Mouse (Mus musculus) spleen, embryonic (tissue): ENCODE data around the gene Usp28.

Source experiments
- CTCF ChIA-PET: fragments of 350-600 bp; sonication (Branson Sonifier 250); formaldehyde crosslinking; loops from one replicate; lab custom pipeline; 2022; lab: Charles Lee

Gene Usp28

DNA sequence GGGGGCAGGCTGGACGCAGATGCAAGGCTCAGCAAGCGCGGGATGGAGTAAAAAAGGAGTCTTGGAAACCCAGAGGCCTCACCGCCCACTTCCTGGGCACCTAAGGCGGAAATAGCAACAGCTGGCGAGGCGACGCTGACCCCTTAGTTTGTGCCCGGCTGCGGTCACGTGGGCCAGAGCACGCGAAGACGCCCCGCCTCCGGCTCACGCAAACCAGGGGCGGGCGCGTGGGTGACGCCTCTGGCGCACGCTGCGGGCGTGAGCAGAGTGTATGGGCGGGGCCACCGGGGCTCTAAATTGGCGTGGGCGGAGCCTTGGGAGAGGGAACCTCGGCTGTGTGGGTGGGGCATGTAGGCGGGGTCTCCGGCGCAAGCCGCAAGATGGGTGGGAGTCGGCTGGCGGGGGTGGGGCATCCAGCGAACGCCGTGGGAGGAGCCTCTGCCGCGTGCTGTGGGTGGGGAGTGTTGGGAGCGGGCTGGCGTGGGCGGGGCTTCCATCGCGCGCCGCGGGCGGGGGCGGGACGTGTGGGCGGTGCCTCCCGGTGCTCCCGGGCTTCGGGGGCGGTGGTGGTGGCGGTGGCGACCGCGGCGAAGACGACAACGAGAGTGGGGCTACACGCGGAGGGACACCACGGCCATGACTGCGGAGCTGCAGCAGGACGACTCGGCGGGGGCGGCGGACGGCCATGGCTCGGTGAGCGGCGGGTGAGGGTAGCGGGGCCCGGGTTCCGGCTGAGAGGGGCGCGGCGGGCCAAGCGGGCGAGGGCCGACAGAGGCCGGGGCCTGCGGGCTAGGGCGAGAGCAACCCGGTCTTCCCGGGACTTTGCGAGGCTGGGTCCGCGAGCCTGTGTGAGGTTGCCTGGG, at the start of gene Usp28:
Gene Usp28 (plus strand): TSS at position 531 of the 863 bp plus-strand sequence.
- CTCF ChIA-PET: interaction anchor here (1.0 kb wide), 1 partner anchor 13 kb away, joined by 3 read pairs; no protein-coding TSS in a partner anchor

DNA sequence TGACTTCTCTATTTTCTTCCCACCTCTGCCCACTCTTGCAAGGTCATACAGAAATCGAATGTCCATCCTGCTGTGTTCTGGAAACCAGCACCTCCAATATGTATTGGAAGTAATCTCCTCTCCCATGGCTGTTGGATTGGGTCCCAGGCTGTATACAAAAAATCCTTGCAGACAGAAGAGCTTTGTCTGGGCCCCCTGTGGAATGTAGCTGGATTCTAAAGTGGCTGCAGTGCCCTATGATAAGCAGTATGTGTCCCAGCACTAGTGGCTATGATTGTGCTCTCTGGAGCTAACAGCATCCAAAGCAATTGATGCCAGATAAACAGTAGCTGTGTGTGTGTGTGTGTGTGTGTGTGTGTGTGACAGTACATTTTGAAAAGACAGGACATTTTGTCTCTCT, 42.8 kb upstream of the Usp28 start:
- CTCF ChIA-PET: no interaction called here

DNA sequence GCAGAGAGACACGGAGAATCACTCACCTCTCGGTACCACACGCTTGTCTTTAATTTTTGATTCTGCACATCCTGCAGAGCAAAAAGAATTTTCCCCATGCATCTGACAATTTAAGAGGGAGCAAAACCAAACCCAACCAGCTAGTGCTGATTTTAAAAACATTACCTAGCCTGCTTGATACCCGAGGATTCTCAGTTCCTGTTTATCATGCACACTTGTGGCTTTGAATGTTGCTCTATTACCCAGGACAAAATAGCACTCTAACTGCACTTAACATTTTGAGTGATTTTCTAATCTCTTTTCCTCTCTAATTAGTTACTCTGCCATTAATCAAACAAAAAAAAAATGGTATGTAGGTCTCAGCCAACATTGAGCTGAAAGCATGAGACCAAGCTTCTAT, 37.6 kb upstream of the Usp28 start:
- CTCF ChIA-PET: interaction anchor here (0.6 kb wide), 1 partner anchor 225 kb away, joined by 3 read pairs; no protein-coding TSS in a partner anchor

DNA sequence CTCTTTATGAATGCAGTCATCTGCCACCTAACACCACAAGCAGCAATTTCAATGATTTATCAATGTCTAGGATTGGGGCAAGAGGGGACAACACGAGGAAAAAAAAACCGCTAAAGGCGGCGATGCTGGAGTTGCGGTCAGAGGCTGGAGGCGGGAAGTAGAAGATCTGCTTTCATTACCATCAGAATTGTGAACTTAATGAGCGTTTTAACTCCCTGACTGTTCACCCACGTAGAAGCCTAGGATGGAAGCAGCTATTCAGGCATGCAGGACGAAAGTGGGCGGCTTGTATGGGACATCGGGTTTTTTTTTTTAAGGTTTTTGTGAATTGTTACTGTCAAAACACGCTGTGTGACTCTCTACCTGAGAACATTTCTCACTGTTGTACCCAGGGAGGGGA, 23.9 kb upstream of the Usp28 start:
- CTCF ChIA-PET: interaction anchor here (0.5 kb wide), 1 partner anchor 73 kb away, joined by 3 read pairs; no protein-coding TSS in a partner anchor

DNA sequence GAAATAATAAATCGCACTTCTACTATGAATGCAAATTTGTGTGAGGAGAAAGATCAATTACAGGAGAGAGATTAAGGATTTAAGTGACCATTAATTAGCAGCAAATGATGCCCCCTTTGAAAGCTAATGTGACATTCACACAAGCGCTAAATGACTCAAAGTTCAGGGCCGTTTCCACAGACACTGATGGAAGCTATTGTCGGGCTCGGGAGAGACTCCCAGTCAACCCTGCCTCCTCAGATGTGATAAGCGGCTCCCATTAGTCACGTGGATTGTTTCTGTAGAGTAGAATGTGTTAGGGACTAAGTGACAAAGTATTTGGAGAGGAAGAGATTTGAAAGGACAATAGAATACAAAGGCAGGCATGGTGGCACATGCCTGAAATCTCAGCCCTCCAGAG, 23.0 kb upstream of the Usp28 start:
- CTCF ChIA-PET: no interaction called here

DNA sequence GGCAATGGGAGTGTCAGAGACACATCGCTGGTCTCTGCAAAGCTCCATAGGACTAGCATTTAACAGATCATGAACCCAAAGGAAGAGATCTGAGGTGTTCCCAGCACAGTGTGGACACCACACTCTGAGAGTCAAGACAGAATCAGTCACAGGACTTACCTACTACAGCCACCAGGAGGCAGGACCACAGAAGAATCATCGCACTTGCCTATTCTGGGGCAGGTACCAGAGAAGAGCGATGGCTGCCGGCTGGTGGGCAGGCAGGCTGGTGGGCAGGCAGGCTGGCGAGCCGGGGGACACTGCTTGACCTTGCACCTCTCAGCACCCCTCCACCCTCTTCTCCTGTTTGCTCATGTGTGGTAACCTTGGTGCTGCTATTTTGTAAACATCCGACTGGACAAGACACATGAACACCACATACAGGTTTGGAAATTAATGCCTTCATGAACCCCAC, 20.6 kb upstream of the Usp28 start, which contains the start of gene Htr3b:
Gene Htr3b (minus strand): TSS at position 404 of the 454 bp plus-strand sequence.
- CTCF ChIA-PET: no interaction called here

DNA sequence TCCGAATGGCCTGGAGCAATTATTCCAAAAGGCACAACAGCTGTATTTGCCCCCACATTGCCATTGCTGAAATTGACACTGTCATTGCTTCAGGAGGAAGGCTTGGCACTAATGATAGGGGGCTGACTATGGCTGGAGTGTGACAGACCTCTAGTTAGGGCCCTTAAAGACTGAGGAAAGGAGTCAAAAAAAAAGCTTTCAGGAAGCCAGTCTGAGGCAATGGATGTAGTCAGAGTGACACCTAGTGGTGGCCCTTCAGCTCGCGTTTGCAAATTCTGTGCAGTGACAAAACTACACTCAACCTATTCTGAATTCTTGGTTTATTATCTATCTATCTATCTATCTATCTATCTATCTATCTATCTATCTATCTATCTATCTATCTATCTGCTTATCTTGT, 12.7 kb upstream of the Usp28 start:
- CTCF ChIA-PET: interaction anchor here (1.0 kb wide), 1 partner anchor 12 kb away, joined by 3 read pairs; no protein-coding TSS in a partner anchor

DNA sequence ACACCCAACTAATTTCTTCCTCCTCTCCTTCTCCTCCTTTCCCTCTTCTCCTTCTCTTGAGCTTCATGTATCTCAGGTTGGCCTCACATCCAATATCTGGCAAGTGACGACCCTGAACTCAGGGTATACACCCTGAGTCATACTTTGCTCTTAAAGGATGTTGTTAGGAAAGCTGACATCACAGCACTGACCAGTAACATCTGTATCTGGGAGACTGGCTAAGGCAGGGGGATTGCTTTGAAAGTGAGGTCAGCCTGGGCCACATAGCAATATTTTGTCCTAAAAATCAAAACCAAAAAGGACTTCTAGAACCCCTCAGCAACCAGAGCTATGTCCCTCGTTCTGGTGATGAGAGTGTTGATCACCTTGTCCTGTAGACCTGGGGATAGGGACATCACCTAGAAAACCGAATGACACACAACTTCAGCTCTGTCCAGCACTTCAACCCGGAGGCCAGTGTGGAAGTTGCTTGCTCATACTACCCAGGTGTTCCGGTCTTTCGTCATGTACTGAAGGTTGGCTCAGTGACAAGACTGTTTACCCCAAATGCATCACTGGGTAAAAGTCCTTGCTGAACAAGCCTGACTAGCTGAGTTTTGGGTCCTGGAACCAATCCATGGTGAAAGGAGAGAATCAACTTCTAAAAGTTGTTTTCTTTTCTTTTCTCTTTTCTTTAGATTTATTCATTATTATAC, 8.4 kb upstream of the Usp28 start:
- CTCF ChIA-PET: no interaction called here

DNA sequence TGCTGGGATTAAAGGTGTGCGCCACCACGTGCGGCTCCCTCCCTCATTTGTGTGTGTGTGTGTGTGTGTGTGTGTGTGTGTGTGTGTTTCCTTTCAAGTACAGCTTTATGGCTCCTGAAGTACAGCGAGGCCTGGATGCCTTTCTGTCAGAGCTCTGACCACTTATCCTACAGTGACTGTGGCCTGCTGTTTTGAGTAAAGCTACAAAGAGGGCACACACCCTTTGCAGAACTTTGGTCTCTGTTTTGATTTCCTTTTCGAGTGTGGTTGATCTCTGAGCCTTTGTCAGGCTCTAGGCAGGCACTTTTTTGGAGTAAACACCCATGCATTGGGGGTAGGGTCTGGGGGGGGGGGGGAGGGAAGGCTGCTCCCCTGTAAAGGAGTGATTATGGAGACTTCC, 4.8 kb upstream of the Usp28 start:
- CTCF ChIA-PET: no interaction called here

DNA sequence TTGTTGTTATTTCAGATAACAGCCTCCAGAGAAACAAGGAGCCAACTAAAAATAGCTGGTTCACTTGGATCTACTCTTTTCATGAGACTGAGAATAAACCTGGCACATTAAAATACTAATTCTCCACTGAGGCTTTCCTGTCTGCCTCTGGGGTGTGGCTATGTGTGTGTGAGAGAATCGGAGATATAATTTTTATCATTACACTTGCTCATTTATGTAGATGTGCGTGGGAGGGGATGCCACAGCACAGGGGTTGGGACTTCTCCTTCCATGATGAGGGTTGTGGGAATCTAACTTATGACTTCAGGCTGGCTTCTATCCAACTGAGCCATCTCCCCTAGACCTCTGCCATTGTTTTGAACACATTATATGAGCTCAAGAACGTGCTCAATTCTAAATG, 4.4 kb upstream of the Usp28 start:
- CTCF ChIA-PET: no interaction called here

DNA sequence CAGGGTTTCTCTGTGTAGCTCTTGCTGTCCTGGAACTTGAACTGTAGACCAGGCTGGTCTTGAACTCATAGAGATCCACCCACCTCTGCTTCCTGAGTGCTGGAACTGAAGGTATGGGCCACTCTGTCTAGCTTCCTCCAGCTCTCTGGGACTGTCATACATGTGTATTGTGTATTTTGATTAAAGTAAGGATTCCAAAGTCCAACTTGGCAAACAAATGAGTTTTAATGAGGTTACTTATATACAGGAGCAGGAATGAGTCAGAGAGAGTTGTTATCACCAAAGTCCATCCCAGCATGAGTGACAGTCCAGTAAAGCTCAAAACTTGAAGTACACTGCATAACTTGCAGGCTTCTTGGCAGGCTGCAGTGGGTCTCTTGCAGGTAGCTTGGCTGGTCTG, 3.3 kb upstream of the Usp28 start:
- CTCF ChIA-PET: no interaction called here

DNA sequence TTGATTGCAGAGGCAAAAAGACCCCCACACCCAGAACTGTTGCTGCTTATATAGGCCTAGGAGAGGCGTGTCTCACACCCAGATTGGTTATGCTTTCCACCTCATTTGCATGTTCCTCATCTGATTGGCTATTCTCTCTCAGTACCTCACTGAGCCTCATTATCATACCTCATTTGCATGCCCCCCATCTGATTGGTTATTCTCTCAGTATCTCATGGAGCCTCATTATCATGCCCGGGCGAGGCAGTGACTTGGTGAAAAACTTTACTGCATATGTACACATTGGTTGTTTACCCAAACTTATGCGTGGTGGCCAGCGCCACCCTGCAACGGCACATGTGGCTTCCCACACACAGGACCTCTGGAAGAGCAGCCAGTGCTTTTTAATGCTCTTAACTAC, 1.4 kb upstream of the Usp28 start:
- CTCF ChIA-PET: interaction anchor here (1.0 kb wide), 1 partner anchor 11 kb away, joined by 3 read pairs; no protein-coding TSS in a partner anchor

DNA sequence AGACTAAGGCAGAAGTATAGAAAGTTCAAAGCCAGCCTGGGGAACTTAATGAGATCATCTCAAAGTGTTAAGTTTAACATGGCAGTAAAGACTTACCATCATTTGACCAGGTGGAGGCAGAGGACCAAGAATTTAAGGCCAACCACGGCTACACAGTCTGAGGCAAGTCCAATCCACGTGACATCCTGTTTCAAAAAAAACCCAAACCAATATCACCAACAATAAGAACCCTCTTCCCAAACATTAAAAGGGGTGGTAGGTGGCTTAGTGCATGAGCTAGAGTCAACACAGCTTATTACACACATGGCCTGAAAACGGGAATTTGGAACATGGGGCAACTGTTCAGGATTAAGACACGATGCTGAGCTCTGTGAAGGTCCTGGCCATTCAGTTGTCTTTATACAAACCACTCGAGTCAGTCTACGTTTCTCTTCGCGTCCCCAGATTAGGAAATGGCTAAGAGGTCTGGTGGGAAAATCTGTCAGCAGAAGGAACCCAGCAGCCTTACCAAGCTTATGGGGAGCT, 793 bp upstream of the Usp28 start:
- CTCF ChIA-PET: interaction anchor here (1.0 kb wide), 1 partner anchor 12 kb away, joined by 3 read pairs; no protein-coding TSS in a partner anchor

DNA sequence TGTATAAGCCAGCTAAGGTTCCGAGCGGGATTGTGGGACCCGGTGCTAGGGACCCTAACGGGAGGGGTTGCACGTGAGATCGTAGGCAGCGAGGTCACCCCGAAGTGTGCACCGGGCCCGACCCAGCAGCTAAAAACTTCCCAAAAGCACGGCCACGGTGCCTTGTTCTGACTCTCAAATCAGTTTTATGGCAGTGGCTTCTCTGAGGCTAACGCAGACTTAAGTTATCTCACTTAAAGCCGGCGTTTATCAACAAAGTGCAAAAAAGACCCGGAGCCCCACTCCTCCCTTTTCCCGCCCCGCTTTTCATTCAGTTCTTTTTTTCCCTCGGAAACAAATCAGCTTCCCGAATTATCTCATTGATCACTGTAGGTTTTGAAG, 523 bp downstream of the Usp28 start:
- CTCF ChIA-PET: no interaction called here

DNA sequence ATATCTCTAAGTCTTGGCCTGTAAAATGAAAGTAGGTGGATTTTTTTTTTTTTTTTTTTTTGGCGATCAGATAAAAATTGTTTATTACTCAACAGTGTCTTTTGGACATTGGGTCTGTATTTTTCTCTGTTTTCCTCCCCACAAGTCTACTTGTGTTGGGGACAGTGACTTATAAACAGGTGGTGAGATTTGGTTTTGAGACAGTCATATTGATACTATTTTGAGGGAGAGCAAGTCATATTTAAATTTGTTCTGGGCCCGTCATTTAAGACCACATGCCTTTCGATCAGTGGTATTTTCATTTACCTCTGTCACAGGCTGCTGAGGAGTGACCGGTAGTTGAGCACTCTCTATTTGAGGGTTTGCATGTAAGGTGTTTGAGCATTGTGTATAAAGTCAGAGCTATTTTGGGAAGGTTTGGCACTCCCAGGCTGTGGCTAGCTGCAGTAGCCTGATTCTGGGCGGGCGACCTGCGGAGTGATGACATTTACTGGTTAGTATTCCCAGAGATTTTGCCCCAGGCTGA, 1.5 kb downstream of the Usp28 start:
- CTCF ChIA-PET: no interaction called here

DNA sequence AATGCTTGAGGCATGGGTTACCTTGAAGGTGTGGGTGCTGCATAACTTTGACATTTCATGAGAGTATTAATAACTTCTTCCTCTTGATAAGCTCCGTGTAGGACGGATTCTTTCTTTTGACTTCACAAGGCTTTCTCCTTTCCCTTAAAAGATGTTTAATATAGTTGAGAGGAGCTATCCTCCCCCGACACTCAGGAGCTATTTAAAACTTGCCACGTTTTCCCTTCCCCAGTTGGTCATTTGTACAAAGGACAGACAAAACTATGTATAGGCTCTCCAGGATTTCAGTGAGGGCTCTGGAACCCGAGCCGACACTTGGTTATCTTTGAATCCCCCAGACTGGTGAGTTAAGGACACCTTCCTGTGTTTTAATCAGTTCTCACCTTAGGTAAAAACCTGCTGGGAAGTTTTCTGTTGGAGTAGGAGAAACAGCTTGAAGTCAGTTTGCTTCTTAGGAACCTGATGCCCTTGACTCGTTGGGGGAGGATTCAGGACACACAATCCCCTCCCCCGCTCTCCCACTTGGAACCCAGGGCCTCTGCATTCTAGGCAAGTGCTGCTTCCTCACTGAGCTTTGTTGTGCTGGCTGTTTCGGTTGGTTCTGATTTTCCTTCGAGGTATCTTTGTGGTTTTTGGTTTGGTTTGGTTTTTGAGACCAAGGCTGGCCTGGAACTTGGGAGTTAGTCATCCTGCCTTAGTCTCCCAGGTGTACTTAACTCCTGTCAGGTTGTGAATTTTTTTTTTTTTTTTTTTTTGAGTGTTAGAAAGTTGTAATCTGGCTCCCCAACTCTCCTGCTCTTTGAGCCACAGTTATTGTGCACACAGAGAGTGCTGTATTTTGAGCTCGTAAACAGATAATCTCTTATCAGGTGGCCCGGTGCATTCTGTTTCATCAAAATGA, 2.3 kb downstream of the Usp28 start:
- CTCF ChIA-PET: no interaction called here

DNA sequence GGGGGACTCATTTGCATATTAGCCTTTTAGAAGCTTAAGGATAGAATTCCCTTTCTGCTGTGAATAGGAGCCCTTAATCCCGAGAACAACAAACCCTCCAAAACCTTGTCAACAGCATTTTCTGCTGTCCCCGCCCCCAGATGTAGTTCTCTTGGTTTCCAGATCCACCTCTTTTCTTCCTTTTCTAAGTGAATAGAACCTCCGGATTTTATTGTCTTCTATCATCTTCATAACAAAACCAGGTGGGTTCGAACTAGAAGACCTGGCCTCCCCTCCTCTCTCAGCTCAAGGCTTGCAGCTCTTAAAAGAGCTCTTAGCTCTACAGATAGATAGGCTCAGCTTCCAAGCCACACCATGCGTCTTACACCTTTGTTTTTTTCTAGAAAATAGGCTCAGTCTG, 6.5 kb downstream of the Usp28 start:
- CTCF ChIA-PET: interaction anchor here (1.9 kb wide), 1 partner anchor 8 kb away, joined by 5 read pairs; no protein-coding TSS in a partner anchor

DNA sequence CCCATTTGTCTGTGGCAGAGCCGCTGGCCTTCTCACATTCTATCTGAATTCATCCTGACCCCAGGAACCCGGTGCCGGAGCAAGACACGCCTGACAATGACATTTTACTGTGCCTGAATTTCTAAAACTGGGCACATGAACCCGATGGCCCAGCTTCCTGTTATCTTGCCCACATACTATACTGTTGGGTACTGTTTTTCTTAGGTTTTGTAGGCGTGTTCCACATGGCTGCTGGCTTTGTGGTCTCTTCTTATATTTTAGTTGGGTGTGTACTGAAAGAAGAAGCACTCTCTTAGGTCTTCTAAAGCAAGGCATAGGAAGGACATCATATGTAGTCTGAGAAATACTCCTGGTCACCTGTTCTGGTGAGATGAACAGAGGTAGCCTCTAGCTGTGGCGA, 9.6 kb downstream of the Usp28 start:
- CTCF ChIA-PET: no interaction called here

DNA sequence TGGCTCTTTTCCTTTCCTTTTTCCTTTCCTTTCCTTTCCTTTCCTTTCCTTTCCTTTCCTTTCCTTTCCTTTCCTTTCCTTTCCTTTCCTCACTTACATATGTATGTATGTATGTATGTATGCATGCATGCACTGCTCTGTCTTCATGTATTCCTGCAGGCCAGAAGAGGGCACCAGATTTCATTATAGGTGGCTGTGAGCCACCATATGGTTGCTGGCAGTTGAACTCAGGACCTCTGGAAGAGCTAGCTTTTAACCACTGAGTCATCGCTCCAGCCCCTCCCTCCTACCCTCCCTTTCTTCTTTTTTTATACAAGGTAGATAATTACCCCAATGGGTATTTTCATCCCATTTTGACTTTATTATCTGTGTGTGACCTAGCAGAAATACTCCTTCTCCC, 10.6 kb downstream of the Usp28 start:
- CTCF ChIA-PET: no interaction called here

DNA sequence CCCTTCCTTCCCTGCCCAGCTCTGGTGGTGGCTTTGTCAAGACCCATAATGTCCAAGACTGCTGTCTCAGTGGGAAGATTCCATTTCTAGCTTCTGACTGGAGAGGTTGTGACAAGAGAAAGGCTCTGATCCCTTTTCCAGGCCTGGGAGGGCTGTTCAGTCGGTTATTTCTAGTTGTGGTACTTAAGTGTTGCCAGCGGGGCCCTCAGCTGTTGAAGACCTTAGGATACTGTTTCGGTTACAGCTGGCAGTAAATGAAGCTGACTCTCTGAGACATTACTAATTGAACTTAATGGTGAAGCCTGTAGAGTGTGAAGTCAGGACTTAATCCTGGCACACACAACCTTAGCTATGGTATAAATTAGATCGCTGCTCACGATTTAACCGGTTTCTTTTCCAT, 14.1 kb downstream of the Usp28 start:
- CTCF ChIA-PET: interaction anchor here (1.4 kb wide), 1 partner anchor 8 kb away, joined by 5 read pairs; no protein-coding TSS in a partner anchor

DNA sequence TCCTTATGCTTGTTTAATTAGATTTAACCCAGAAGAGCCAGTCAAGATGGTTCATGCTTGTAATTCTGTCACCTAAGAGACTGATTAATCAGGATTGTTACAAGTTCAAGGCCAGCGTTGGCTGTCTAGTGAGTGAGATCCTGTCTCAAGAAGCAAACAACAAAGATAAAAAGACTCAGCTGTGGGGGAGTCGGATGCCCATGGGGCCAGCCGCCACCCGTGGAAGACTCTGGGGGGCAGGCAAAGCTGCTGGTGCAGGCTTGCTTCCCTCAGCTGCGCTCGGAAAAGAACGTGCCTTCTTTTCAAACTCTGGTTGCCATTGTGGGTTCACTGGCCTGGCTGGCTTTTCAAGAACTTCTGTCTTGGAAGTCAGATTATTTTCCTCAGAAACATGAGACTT, 30.6 kb downstream of the Usp28 start:
- CTCF ChIA-PET: no interaction called here
